Mouse (Mus musculus) neural tube, embryonic 14.5 days (tissue): ENCODE measurements at regions not wholly inside any gene's neighbourhood (a gene's known extent, or its start where the extent isn't known, plus 50 kb on each side); places are given as distances from the start of the nearest gene placed in this dataset.

Experiments used
- ATAC-seq: fragments of 200-750 bp; cut with Nextera tagmentation; 2 replicates; pipeline ENCODE4 v1.8.0; 2017; ENCODE audit warnings: low read depth, mild to moderate bottlenecking, moderate TSS enrichment, moderate library complexity
- H3K27ac ChIP-seq: fragments of 300-500 bp; sonication (generic); 2 replicates; pipeline ENCODE4 v1.5.1; 2014; ENCODE audit warnings: low read depth, mild to moderate bottlenecking, control low read depth, low read length, moderate library complexity, mixed read lengths
- H3K27me3 ChIP-seq: fragments of 300-500 bp; sonication (generic); 2 replicates; pipeline ENCODE4 v1.6.1; 2014; ENCODE audit warnings: low read length; ENCODE audit not compliant: control insufficient read depth, insufficient read depth
- H3K36me3 ChIP-seq: fragments of 300-500 bp; sonication (generic); 2 replicates; pipeline ENCODE4 v1.6.1; 2014; ENCODE audit warnings: low read length, mixed read lengths; ENCODE audit not compliant: control insufficient read depth, insufficient read depth
- H3K4me1 ChIP-seq: fragments of 300-500 bp; sonication (generic); 2 replicates; pipeline ENCODE4 v1.6.1; 2014; ENCODE audit warnings: low read length; ENCODE audit not compliant: control insufficient read depth, insufficient read depth
- H3K4me2 ChIP-seq: fragments of 300-500 bp; sonication (generic); 2 replicates; pipeline ENCODE4 v1.6.1; 2014; ENCODE audit warnings: mild to moderate bottlenecking, low read depth, low read length, control low read depth
- H3K4me3 ChIP-seq: fragments of 300-500 bp; sonication (generic); 2 replicates; pipeline ENCODE4 v1.5.1; 2014; ENCODE audit warnings: low read depth, low read length, control low read depth, mixed read lengths
- H3K9ac ChIP-seq: fragments of 300-500 bp; sonication (generic); replicated peaks from 2 replicates; pipeline ENCODE4 v1.6.1; 2014; ENCODE audit warnings: low read depth, mild to moderate bottlenecking, control low read depth, low read length, mixed read lengths
- H3K9me3 ChIP-seq: fragments of 300-500 bp; sonication (generic); 2 replicates; pipeline ENCODE4 v1.6.1; 2016; ENCODE audit warnings: low read length; ENCODE audit not compliant: control insufficient read depth
- WGBS: fragments of 180-500 bp; shearing (Covaris S2); extraction: QIAGEN DNeasy Blood & Tissue Kit; methylation state at CpG from one replicate; pipeline ENCODE4 v1.1.7; 2014; 5-methylcytosine and 5-hydroxymethylcytosine counted together

DNA sequence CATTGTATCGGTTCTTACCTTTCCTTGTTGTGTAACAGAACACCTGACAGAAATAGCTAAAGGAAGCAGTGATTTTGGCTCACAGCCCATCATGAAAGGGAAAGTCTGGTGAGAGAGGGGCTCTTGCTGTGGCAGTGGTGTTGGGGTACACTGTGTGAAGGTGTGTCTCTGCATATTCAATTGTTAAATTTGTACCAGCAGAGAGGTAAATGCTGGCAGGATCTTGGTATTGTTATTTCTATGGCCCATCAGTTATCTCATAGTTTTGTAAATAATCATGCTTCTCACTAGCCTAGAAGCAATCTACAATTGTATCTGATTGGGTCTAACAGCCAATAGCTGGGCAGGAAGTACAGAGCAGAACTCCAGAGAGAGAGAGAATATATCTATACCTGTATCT lies 95.7 kb downstream of the Mfap3l start:
- Histone ChIP-seq H3K4me2 (no peak overlapping the region), H3K36me3 (no peaks in the 10 kb centered on the region), H3K27me3 (no peaks in the 10 kb centered on the region), H3K9me3 (no peaks in the 10 kb centered on the region), H3K4me1 (no peaks in the 10 kb centered on the region), H3K4me3 (no peak overlapping the region), H3K27ac (no peak overlapping the region), H3K9ac (no peak overlapping the region)
- 98% methylated on average over 1 of the region's 1 CpGs for WGBS
- no peak for ATAC-seq

DNA sequence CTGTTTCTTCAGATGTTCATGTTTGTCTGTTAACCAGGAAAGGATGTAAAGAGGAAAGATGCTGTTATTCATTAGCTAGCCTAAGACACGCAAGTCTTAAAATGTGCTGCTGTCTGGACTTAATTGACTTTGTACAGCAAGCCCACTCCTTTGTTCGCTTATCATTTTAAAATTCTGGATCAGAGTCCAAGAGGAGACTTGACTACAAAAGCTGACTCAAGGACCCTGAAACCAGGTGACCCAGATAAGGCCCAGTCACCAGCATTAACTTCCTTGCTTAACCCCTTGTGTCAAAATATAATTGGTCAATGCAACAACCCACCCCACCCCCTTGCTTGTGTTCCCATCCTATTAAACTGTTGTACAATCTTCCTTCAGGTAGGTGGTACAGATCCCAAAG lies 99.9 kb downstream of the Mfap3l start:
- no peaks in the 10 kb centered on the region for H3K27me3 ChIP-seq
- 100% methylated on average over 2 of the region's 2 CpGs for WGBS
- no peak for ATAC-seq
- no peaks in the 10 kb centered on the region for H3K9me3 ChIP-seq
- no peaks in the 10 kb centered on the region for H3K36me3 ChIP-seq
- no peak overlapping the region for H3K9ac ChIP-seq
- no peaks in the 10 kb centered on the region for H3K4me1 ChIP-seq
- no peak overlapping the region for H3K4me2 ChIP-seq
- H3K4me3 ChIP-seq: no peak overlapping the region
- no peak overlapping the region for H3K27ac ChIP-seq

DNA sequence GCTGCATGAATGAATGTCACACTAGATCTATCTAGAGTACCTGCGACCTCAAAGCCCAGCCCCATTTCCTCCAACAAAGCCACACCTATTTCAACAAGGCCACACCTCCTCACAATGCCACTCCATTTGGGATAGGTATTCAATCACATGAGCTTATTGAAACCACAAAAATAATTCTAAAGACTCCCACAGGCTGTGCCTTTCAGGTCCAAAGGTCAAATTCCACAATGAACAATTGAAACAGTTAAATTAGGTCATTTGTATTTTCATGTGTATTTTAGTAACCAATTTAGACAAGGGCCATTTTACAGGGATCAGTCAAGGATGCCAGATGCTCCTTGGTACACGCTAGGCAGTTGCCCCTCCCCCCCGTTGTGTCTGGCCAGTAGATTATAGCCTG lies 103.3 kb downstream of the Mfap3l start:
- no peak for ATAC-seq
- H3K4me1 ChIP-seq: no peaks in the 10 kb centered on the region
- H3K27ac ChIP-seq: no peak overlapping the region

DNA sequence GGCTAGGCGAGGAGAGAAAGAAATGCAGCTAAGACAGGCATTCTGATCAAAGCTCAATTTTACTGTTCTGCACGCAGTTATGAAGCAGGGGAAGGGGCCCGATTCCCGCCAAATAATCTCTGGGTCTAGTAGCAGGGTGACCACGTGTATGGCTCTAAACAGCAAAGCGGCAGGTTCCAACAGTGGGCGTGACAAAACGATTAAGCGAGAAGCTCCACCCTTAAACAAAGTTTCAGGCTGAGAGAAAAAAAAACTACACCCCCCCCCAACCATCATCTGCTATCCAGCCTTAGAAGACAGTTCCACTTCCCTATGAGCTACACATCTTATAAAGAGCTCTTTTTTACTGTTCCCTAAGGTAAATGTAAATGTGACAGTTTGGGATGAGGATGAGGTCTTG lies 103.8 kb downstream of the Mfap3l start:
- Histone ChIP-seq H3K9me3 (no peaks in the 10 kb centered on the region), H3K27ac (no peak overlapping the region), H3K4me1 (no peaks in the 10 kb centered on the region), H3K4me2 (no peak overlapping the region), H3K27me3 (no peaks in the 10 kb centered on the region), H3K9ac (no peak overlapping the region), H3K36me3 (no peaks in the 10 kb centered on the region), H3K4me3 (no peak overlapping the region)
- 75% methylated on average over 9 of the region's 9 CpGs for WGBS
- no peak for ATAC-seq

More for the DNA sequence above, 103.3 kb downstream of the Mfap3l start:
- Histone ChIP-seq H3K4me2 (no peak overlapping the region), H3K4me3 (no peak overlapping the region), H3K27me3 (no peaks in the 10 kb centered on the region), H3K9ac (no peak overlapping the region), H3K36me3 (no peaks in the 10 kb centered on the region), H3K9me3 (no peaks in the 10 kb centered on the region)
- WGBS: 68% methylated on average over 3 of the region's 3 CpGs

DNA sequence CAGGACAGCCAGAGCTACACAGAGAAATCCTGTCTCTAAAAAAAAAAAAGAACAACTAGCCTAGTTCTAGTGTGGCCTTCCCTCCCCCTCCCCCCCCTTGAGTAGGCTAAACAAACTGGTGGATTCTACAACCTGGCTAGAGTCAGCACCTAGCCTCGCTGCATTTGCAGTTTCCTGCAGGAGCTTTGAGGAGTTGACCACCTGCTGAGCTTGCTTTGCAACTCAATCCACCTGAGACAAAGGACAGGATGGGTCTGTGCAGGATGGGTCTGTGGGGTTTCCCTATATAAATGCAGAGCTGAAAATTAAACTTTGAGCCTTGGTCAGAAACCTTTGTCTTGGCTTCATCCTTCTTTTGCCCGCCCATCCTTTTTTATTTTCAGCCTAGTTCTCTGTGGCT lies 104.3 kb downstream of the Mfap3l start:
- ATAC-seq: no peak
- H3K36me3 ChIP-seq: no peaks in the 10 kb centered on the region
- WGBS: 76% methylated on average over 2 of the region's 2 CpGs

GRCm38 (mm10) chr8:60737616-60738015 lies 105.0 kb downstream of the Mfap3l start:
- 100% methylated on average over 1 of the region's 1 CpGs for WGBS
- no peak overlapping the region for H3K4me3 ChIP-seq

More for the DNA sequence above, 104.3 kb downstream of the Mfap3l start:
- Histone ChIP-seq H3K27me3 (no peaks in the 10 kb centered on the region), H3K4me2 (no peak overlapping the region), H3K27ac (no peak overlapping the region), H3K9me3 (no peaks in the 10 kb centered on the region), H3K4me3 (no peak overlapping the region), H3K9ac (no peak overlapping the region), H3K4me1 (no peaks in the 10 kb centered on the region)

GRCm38 (mm10) chr8:60745877-60746276 lies 113.2 kb downstream of the Mfap3l start:
- Histone ChIP-seq H3K27ac (no peak overlapping the region), H3K9me3 (no peaks in the 10 kb centered on the region), H3K36me3 (no peaks in the 10 kb centered on the region), H3K4me3 (no peak overlapping the region), H3K4me1 (no peaks in the 10 kb centered on the region), H3K27me3 (no peaks in the 10 kb centered on the region), H3K4me2 (no peak overlapping the region), H3K9ac (no peak overlapping the region)
- ATAC-seq: no peak
- WGBS: 94% methylated on average over 2 of the region's 2 CpGs

More at GRCm38 (mm10) chr8:60737616-60738015, 105.0 kb downstream of the Mfap3l start:
- Histone ChIP-seq H3K4me1 (no peaks in the 10 kb centered on the region), H3K9me3 (no peaks in the 10 kb centered on the region), H3K27ac (no peak overlapping the region), H3K9ac (no peak overlapping the region), H3K27me3 (no peaks in the 10 kb centered on the region), H3K36me3 (no peaks in the 10 kb centered on the region), H3K4me2 (no peak overlapping the region)
- no peak for ATAC-seq

- Histone ChIP-seq H3K4me1 (no peaks in the 10 kb centered on the region), H3K36me3 (no peaks in the 10 kb centered on the region), H3K9ac (no peak overlapping the region), H3K4me2 (no peak overlapping the region), H3K27ac (no peak overlapping the region), H3K4me3 (no peak overlapping the region), H3K9me3 (no peaks in the 10 kb centered on the region), H3K27me3 (no peaks in the 10 kb centered on the region)
- 59% methylated on average over 3 of the region's 3 CpGs for WGBS
- ATAC-seq: no peak
Observed at GRCm38 (mm10) chr8:60746486-60746885, 113.9 kb downstream of the Mfap3l start.

- Histone ChIP-seq H3K4me3 (no peak overlapping the region), H3K27me3 (no peaks in the 10 kb centered on the region), H3K4me2 (no peak overlapping the region), H3K36me3 (no peaks in the 10 kb centered on the region), H3K4me1 (no peaks in the 10 kb centered on the region), H3K9me3 (no peaks in the 10 kb centered on the region), H3K27ac (no peak overlapping the region), H3K9ac (no peak overlapping the region)
- 84% methylated on average over 18 of the region's 18 CpGs for WGBS
- no peak; the same call in 1 of the 2 replicates for ATAC-seq
Observed at GRCm38 (mm10) chr8:60755704-60756415, 123.2 kb downstream of the Mfap3l start.
